Mouse (Mus musculus) stomach, postnatal 0 days (tissue): ENCODE data around the gene Ncoa3. TPM values are rescaled to one million over a fixed set of nuclear protein-coding genes. Genes with fewer than 3 reads are reported as not detected.
"Not testable (repeated sequence)": the region's sequence is repeated elsewhere in the genome, so short reads cannot be mapped to it uniquely, and the experiment has no call there.

Experiments used
- ATAC-seq: fragments of 200-750 bp; cut with Nextera tagmentation; 2 replicates; pipeline ENCODE4 v1.8.0; 2017; ENCODE audit not compliant: low FRiP score, low TSS enrichment
- DNase-seq: peaks from one replicate; pipeline ENCODE4 v3.0.0-alpha.2; 2016; ENCODE audit warnings: low spot score
- H3K27ac ChIP-seq: fragments of 300-500 bp; sonication (generic); replicated peaks from 2 replicates; pipeline ENCODE4 v1.5.1; 2014; ENCODE audit warnings: mild to moderate bottlenecking, control low read depth
- H3K27me3 ChIP-seq: fragments of 300-500 bp; sonication (generic); 2 replicates; pipeline ENCODE4 v1.6.1; 2014; ENCODE audit warnings: low read length; ENCODE audit not compliant: control insufficient read depth, insufficient read depth
- H3K36me3 ChIP-seq: fragments of 300-500 bp; sonication (generic); 2 replicates; pipeline ENCODE4 v1.6.1; 2014; ENCODE audit warnings: low read length, mixed read lengths; ENCODE audit not compliant: control insufficient read depth, insufficient read depth
- H3K4me1 ChIP-seq: fragments of 300-500 bp; sonication (generic); replicated peaks from 2 replicates; pipeline ENCODE4 v1.6.1; 2014; ENCODE audit warnings: antibody characterized with exemption; ENCODE audit not compliant: control insufficient read depth, insufficient read depth
- H3K4me2 ChIP-seq: fragments of 300-500 bp; sonication (generic); replicated peaks from 2 replicates; pipeline ENCODE4 v1.6.1; 2014; ENCODE audit warnings: low read depth, mild to moderate bottlenecking, control low read depth, moderate library complexity
- H3K4me3 ChIP-seq: fragments of 300-500 bp; sonication (generic); 2 replicates; pipeline ENCODE4 v1.5.1; 2014; ENCODE audit warnings: low read depth, low read length, control low read depth
- H3K9ac ChIP-seq: fragments of 300-500 bp; sonication (generic); 2 replicates; pipeline ENCODE4 v1.6.1; 2014; ENCODE audit warnings: mild to moderate bottlenecking, low read length, control low read depth, mixed read lengths
- H3K9me3 ChIP-seq: fragments of 300-500 bp; sonication (generic); 2 replicates; pipeline ENCODE4 v1.6.1; 2016; ENCODE audit warnings: low read length; ENCODE audit not compliant: control insufficient read depth
- CTCF ChIP-seq: IDR thresholded peaks from 2 replicates; pipeline ENCODE4 v1.5.1; 2016; ENCODE audit warnings: antibody characterized with exemption, low read depth, mild to moderate bottlenecking, moderate library complexity
- EP300 ChIP-seq: optimal IDR thresholded peaks from 2 replicates; pipeline ENCODE3; 2016; ENCODE audit warnings: antibody characterized with exemption
- WGBS: fragments of 180-500 bp; shearing (Covaris S2); extraction: QIAGEN DNeasy Blood & Tissue Kit; methylation state at CpG from one replicate; pipeline ENCODE4 v1.1.7; 2014; 5-methylcytosine and 5-hydroxymethylcytosine counted together
- polyA plus RNA-seq: library from polyadenylated mRNA; unstranded; fragments of >200 nt; fragmentation: Nextera tagmentation; extraction: Ambion mirVana; gene quantifications from 2 replicates; pipeline ENCODE4 v1.2.1, GENCODE M21; 2015

Gene Ncoa3
- polyA plus RNA-seq, 1 experiment from 2014 or later, result 7.5 TPM

DNA sequence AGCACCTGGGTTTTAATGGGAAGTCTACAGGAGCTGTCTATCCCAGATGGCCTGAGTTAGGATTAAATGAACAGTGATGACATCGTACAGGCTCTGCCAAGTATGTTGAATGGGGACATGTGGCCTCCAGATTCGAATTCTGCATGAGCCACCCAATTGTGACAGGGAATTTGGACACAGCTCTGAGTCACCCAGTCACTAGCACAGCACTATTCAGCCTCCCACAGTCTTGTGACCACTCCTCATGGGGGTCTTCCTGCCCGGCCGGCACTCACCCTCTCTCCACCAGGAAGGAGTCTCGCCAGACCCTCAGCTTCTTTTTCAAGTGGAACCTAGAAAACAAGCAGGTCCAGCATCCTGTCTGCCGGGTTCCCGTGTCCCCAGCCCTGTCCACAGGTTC is 91.7 kb downstream of the Ncoa3 start:
- Histone ChIP-seq H3K9me3 (no peaks in the 10 kb centered on the region), H3K4me1 (0 out of 2 replicates have a peak, but pooled peaks cover 3% of the 10 kb centered on the region), H3K27me3 (no peaks in the 10 kb centered on the region), H3K4me2 (no peak overlapping the region), H3K9ac (no peak overlapping the region), H3K27ac (no peak overlapping the region), H3K4me3 (no peak overlapping the region), H3K36me3 (0 out of 2 replicates have a peak, but pooled peaks cover 6% of the 10 kb centered on the region)
- no peak for TF ChIP-seq EP300
- TF ChIP-seq CTCF, result no peak
- WGBS, result 84% methylated on average over 7 of the region's 7 CpGs
- ATAC-seq, result no peak
- DNase-seq, result no peak

DNA sequence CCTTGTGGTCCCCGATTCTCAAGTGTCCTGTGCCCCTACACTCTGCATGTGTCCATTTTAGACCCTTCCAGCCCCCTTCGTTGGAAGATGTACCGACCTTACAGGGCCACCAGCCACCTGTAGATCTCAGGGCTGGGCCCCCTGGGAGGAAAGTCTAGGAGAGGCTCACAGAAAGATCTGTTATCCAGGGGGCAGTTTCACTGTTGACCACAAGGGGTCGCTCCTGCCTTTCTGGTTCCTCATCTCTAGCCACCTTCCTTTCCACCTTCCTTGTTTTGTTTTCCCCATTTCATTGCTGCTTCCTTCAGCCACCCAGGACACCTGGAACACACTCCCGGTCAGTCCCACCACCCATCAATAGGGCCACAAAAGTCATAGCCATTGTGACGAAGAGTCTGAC is 92.5 kb downstream of the Ncoa3 start:
- H3K4me3 ChIP-seq, H3K9me3 ChIP-seq, H3K4me1 ChIP-seq, H3K27ac ChIP-seq, ATAC-seq, H3K9ac ChIP-seq, H3K4me2 ChIP-seq, H3K36me3 ChIP-seq, H3K27me3 ChIP-seq: not testable (repeated sequence)
- 40% methylated on average over 6 of the region's 6 CpGs for WGBS
- TF ChIP-seq CTCF, result peak; percentile 84
- DNase-seq, result peak; percentile 76

DNA sequence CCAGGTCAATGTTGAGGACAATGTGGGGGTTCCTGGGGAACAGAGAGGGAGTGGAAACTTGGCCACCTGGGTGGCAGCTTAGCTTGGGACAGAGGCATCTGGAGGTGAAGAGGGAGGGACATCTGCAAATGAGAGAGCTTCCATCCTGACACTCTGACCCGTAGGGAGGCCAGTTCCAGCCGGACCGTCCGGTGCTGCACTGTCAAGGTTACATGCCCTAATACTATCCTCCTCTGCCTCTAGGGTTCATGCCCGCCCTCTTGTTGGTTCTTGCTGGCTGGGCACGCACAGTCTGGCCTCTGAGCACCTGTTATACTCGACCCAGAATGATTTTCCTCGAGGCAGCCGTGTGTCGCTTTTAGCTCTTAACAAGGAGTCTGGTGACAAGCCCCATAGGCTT is 93.3 kb downstream of the Ncoa3 start:
- TF ChIP-seq EP300 (no peak), CTCF (no peak)
- Histone ChIP-seq H3K4me1 (0 out of 2 replicates have a peak, but pooled peaks cover 4% of the 10 kb centered on the region), H3K27ac (no peak overlapping the region), H3K9me3 (no peaks in the 10 kb centered on the region), H3K36me3 (0 out of 2 replicates have a peak, but pooled peaks cover 6% of the 10 kb centered on the region), H3K9ac (no peak overlapping the region), H3K4me2 (no peak overlapping the region), H3K27me3 (no peaks in the 10 kb centered on the region), H3K4me3 (no peak overlapping the region)
- WGBS, result 92% methylated on average over 10 of the region's 10 CpGs
- DNase-seq (no peak), ATAC-seq (no peak)

DNA sequence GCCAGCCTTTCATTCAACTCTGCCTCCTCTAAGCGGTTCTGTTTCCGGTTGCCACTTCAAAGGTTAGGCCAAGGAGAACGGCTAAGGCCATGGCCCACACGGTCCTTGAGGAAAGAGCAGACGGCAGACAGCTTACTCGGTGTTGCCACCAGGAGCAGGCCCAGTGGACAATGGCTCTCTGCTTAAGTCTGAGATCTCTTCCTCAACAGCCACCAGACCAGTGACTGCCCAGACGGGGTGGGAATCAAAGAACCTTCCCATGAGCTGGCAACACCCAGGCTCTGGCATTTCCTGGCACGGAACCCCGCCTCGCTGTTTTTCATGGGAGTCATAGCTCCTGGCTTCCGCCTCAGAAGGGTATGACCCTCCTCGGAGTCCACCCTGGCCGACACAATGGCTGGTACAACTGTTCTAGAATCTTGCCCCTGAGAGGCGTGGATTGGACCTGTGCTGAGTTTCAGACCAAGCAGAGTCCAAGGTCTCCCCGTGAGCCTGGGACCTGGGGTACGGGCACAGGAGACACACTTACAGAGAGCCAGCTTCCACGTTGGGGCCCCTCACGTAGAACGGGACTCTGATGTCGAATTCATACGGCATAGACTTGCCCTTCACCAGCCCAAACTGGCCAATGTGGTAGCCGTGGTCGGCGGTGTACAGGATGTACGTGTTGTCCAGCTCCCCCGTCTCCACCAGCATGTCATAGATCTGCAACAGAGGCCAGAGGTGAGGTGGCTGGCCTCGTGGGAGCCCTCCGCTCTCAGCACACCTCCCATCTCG is 94.2 kb downstream of the Ncoa3 start:
- DNase-seq (peak; percentile 46), ATAC-seq (peak; percentile 24)
- no peak for TF ChIP-seq CTCF
- TF ChIP-seq EP300, result no peak
- Histone ChIP-seq H3K36me3 (0 out of 2 replicates have a peak, but pooled peaks cover 6% of the 10 kb centered on the region), H3K9ac (no peak overlapping the region), H3K9me3 (no peaks in the 10 kb centered on the region), H3K27me3 (no peaks in the 10 kb centered on the region), H3K4me1 (0 out of 2 replicates have a peak, but pooled peaks cover 3% of the 10 kb centered on the region), H3K4me2 (no peak overlapping the region), H3K27ac (no peak overlapping the region), H3K4me3 (no peak overlapping the region)
- 83% methylated on average over 29 of the region's 29 CpGs for WGBS

DNA sequence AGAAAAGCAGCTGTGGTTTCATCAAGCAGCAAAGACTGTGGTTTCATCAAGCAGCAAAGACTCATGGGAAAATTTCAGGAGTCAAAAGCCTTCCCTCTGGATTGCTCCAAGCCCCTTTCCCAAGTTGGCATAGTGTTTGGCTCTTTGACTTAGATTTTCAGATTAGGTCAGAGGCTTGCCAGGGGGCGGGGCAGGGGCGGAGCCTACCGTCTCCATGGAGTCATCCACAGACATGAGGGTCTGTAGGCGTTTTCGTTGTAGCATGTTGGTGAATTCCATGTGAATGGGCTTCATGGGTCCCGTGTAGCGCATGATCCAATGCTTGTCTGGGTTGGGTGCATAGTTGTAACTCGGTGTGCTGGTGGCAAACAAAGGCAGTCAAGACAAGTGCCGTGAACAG is 96.6 kb downstream of the Ncoa3 start:
- WGBS, result 84% methylated on average over 9 of the region's 9 CpGs
- DNase-seq (no peak), ATAC-seq (no peak)
- H3K27me3 ChIP-seq, result no peaks in the 10 kb centered on the region
- no peaks in the 10 kb centered on the region for H3K9me3 ChIP-seq
- H3K36me3 ChIP-seq, result peaks cover 4% of the 10 kb centered on the region; the same call in 1 of the 2 replicates
- no peak overlapping the region for H3K4me2 ChIP-seq
- H3K9ac ChIP-seq, result no peak overlapping the region
- no peak overlapping the region for H3K4me3 ChIP-seq
- H3K27ac ChIP-seq, result no peak overlapping the region
- 0 out of 2 replicates have a peak, but pooled peaks cover 3% of the 10 kb centered on the region for H3K4me1 ChIP-seq
- TF ChIP-seq CTCF (no peak), EP300 (no peak)

DNA sequence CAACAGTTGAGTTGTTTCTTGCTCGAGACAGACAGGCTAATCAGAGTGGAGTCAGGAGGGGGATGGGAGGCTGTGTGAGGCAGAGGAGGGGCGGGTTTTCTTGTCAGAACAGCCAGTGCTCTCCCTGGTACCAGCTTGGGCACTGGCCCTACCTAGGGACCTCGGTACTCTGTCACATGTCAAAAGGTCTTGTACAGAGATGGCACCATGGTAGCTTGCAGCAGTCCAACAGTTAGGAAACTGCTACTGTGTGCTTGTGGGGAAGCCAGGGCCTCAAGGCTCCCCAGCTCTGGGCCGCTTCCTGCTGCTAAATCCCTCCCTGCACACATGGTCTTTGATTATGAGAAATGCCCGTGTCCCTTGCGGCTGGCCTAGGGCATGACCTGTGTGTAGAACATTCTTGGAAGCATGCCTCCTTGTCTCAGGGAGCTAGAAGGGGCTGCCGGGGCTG is 97.7 kb downstream of the Ncoa3 start:
- no peak for DNase-seq
- 48% methylated on average over 7 of the region's 7 CpGs for WGBS

More for the DNA sequence above, 97.7 kb downstream of the Ncoa3 start:
- no peak for ATAC-seq
- Histone ChIP-seq H3K9me3 (no peaks in the 10 kb centered on the region), H3K27me3 (no peaks in the 10 kb centered on the region), H3K4me1 (0 out of 2 replicates have a peak, but pooled peaks cover 3% of the 10 kb centered on the region), H3K4me2 (no peak overlapping the region), H3K4me3 (no peak overlapping the region), H3K27ac (no peak overlapping the region), H3K36me3 (peaks cover 2% of the 10 kb centered on the region; the same call in 1 of the 2 replicates), H3K9ac (no peak overlapping the region)
- no peak for TF ChIP-seq EP300
- no peak for TF ChIP-seq CTCF
